10 mouse cellular contexts compared by ENCODE assay signal in genomic region chr15:83344157-83344556, GRCm38 (mm10). TPM values are rescaled to one million over a fixed set of nuclear protein-coding genes. Genes with fewer than 3 reads are reported as not detected.
DNase-seq lines count a peak whose midpoint lies in the region; ATAC-seq and TF ChIP-seq lines count a peak whose summit lies in the region.
"Had no signal": no experiment of that assay in that cellular context is flagged by ENCODE, and none has a peak within 500 bp of the region (broad histone marks: within the 10 kb centered on the region; RNA-seq: fewer than 3 reads in every experiment).

No protein-coding gene starts in this region.

- H3K4me1 ChIP-seq in lung, embryonic 14.5 days (ENCODE audit: insufficient read depth) = no peaks in the 10 kb centered on the region
- peaks cover 6% of the 10 kb centered on the region for H3K4me1 ChIP-seq in embryonic facial prominence, embryonic 14.5 days (ENCODE audit: control insufficient read depth, insufficient read depth, low read length)
- H3K4me1 ChIP-seq in intestine, embryonic 14.5 days (replicated peaks; ENCODE audit: control insufficient read depth, insufficient read depth, low read length) = peaks cover 6% of the 10 kb centered on the region; the same call in 1 of the 2 replicates

- peak overlapping the region; percentile 56 for H3K27ac ChIP-seq in lung, embryonic 14.5 days (ENCODE audit: low read depth)
- H3K27ac ChIP-seq in embryonic facial prominence, embryonic 14.5 days (replicated peaks; ENCODE audit: low read depth, low read length) = no peak overlapping the region
- H3K27ac ChIP-seq in intestine, embryonic 14.5 days (ENCODE audit: low read depth) = 0 out of 2 replicates have a peak overlapping the region, but pooled peaks have one; percentile 27

- DNase-seq in lung, embryonic 14.5 days = no peak
- DNase-seq in lung, postnatal 14 days = no peak
- DNase-seq in embryonic facial prominence, embryonic 14.5 days (ENCODE audit: low spot score) = peak; percentile 17
- DNase-seq in intestine, embryonic 14.5 days (ENCODE audit: low spot score) = no peak
- DNase-seq in spleen, postnatal 10 days (ENCODE audit: low spot score in 2 of 2) = peak; percentile 58 to 61
- DNase-seq in right cerebral cortex, postnatal 14 days = no peak
- DNase-seq in testis, postnatal 10 days (ENCODE audit: low spot score) = no peak
- DNase-seq: cerebellum, adult 11 months had no signal

- H3K36me3 ChIP-seq in lung, embryonic 14.5 days (ENCODE audit: insufficient read depth) = peaks cover 26% of the 10 kb centered on the region
- peaks cover 35% of the 10 kb centered on the region for H3K36me3 ChIP-seq in embryonic facial prominence, embryonic 14.5 days (ENCODE audit: control insufficient read depth, insufficient read depth, low read length)
- H3K36me3 ChIP-seq in intestine, embryonic 14.5 days (ENCODE audit: control insufficient read depth, insufficient read depth, low read length) = peaks cover 34% of the 10 kb centered on the region

- TF ChIP-seq CTCF in lung, embryonic 14.5 days (IDR thresholded peaks at IDR 0.05; ENCODE audit: low read depth) = no peak

- H3K9ac ChIP-seq in lung, embryonic 14.5 days = no peak overlapping the region
- H3K9ac ChIP-seq in embryonic facial prominence, embryonic 14.5 days (ENCODE audit: low read depth, low read length) = 0 out of 2 replicates have a peak overlapping the region, but pooled peaks have one; percentile 34
- H3K9ac ChIP-seq in intestine, embryonic 14.5 days (ENCODE audit: low read length) = no peak overlapping the region

- no peaks in the 10 kb centered on the region for H3K9me3 ChIP-seq in lung, embryonic 14.5 days (ENCODE audit: low read depth, low read length)
- H3K9me3 ChIP-seq in embryonic facial prominence, embryonic 14.5 days (ENCODE audit: control insufficient read depth, low read length) = no peaks in the 10 kb centered on the region
- H3K9me3 ChIP-seq in intestine, embryonic 14.5 days (ENCODE audit: control insufficient read depth, low read length) = no peaks in the 10 kb centered on the region

- no peak; the same call in 1 of the 2 replicates for ATAC-seq in lung, embryonic 14.5 days (ENCODE audit: insufficient read depth)
- no peak; the same call in 1 of the 2 replicates for ATAC-seq in embryonic facial prominence, embryonic 14.5 days (ENCODE audit: low read depth)
- ATAC-seq in intestine, embryonic 14.5 days (replicated peaks; ENCODE audit: low FRiP score, low TSS enrichment, low read depth) = no peak; the same call in 1 of the 2 replicates
- ATAC-seq in CD4-positive, CD25-positive, alpha-beta regulatory T cell, adult 4 months = no peak
- ATAC-seq: Patski had no signal

- 36% methylated on average over 7 of the region's 7 CpGs for WGBS in lung, embryonic 14.5 days
- 31% methylated on average over 7 of the region's 7 CpGs for WGBS in embryonic facial prominence, embryonic 14.5 days
- WGBS in intestine, embryonic 14.5 days = 39% methylated on average over 7 of the region's 7 CpGs

- H3K27me3 ChIP-seq in lung, embryonic 14.5 days (ENCODE audit: insufficient read depth, low read length) = no peaks in the 10 kb centered on the region
- H3K27me3 ChIP-seq in embryonic facial prominence, embryonic 14.5 days (replicated peaks; ENCODE audit: control insufficient read depth, insufficient read depth, low read length) = no peaks in the 10 kb centered on the region
- no peaks in the 10 kb centered on the region for H3K27me3 ChIP-seq in intestine, embryonic 14.5 days (replicated peaks; ENCODE audit: control insufficient read depth, insufficient read depth, low read length)
- H3K27me3 ChIP-seq: Patski had no signal

- no peak overlapping the region for H3K4me3 ChIP-seq in lung, embryonic 14.5 days (ENCODE audit: low read depth, low read length)
- H3K4me3 ChIP-seq in embryonic facial prominence, embryonic 14.5 days (ENCODE audit: low read depth, low read length) = no peak overlapping the region
- H3K4me3 ChIP-seq in intestine, embryonic 14.5 days (ENCODE audit: low read depth, low read length) = no peak overlapping the region

- no peak overlapping the region for H3K4me2 ChIP-seq in lung, embryonic 14.5 days
- H3K4me2 ChIP-seq in embryonic facial prominence, embryonic 14.5 days (ENCODE audit: low read depth, low read length) = no peak overlapping the region
- H3K4me2 ChIP-seq in intestine, embryonic 14.5 days (ENCODE audit: low read length) = 0 out of 2 replicates have a peak overlapping the region, but pooled peaks have one; percentile 8

RNA-seq across cellular contexts. Expression of gene Arfgap3, which starts 5.9 kb away (rescaled TPM):
- polyA plus RNA-seq in lung, embryonic 14.5 days (2014; fragmentation: Nextera tagmentation; extraction: Ambion mirVana) = 37.7 and 41.3 TPM in 2 replicates
- 57.0 and 63.3 TPM in 2 replicates for polyA plus RNA-seq in embryonic facial prominence, embryonic 14.5 days (2014; fragmentation: Nextera tagmentation; extraction: Ambion mirVana)
- polyA plus RNA-seq in intestine, embryonic 14.5 days (2014; fragmentation: Nextera tagmentation; extraction: Ambion mirVana) = 53.5 and 54.6 TPM in 2 replicates
- polyA plus RNA-seq in CD4-positive, CD25-positive, alpha-beta regulatory T cell, adult 4 months (2017; shearing (Covaris generic)) = 10 to 100 TPM in 1 of 2 experiments, 1 to 10 TPM in 1; 9.3 to 14.6 TPM

Comparison
In these comparisons a context has a peak if more than half of its experiments do, and no peak if none do; other contexts are left out.
1. DNase-seq: peak in embryonic facial prominence, embryonic 14.5 days (single experiment) and spleen, postnatal 10 days (2 of 2); none in lung, embryonic 14.5 days (single experiment), lung, postnatal 14 days (single experiment), intestine, embryonic 14.5 days (single experiment), right cerebral cortex, postnatal 14 days (single experiment) and testis, postnatal 10 days (single experiment).